Mouse (Mus musculus) heart, postnatal 25 days (tissue): ENCODE measurements at regions not wholly inside any gene's neighbourhood (a gene's known extent, or its start where the extent isn't known, plus 50 kb on each side); places are given as distances from the start of the nearest gene placed in this dataset.

Experiments
- DNase-seq: peaks from one replicate; pipeline ENCODE4 v3.0.0; 2022; ENCODE audit warnings: low spot score
- intact Hi-C: fragments of 180-260 bp; cut with DNase I; formaldehyde crosslinking; loops from one replicate; pipeline ENCODE4 v1.15.1; 2025

GRCm38 (mm10) chr7:72972397-72972796 is 402.9 kb upstream of the Rgma start:
- intact Hi-C loops, result no loop called here
- no peak for DNase-seq

- intact Hi-C loops, result no loop called here
- DNase-seq, result no peak
These were observed 401.5 kb upstream of the Rgma start for GRCm38 (mm10) chr7:72973771-72974170.

- no peak for DNase-seq
- intact Hi-C loops, result no loop called here
These were observed 400.9 kb upstream of the Rgma start for GRCm38 (mm10) chr7:72974384-72974783.

GRCm38 (mm10) chr7:72990559-72991429 is 384.5 kb upstream of the Rgma start:
- no peak for DNase-seq
- intact Hi-C loops, result no loop called here

GRCm38 (mm10) chr7:72998374-72998773 is 376.9 kb upstream of the Rgma start:
- peak; percentile 7 for DNase-seq
- intact Hi-C loops, result no loop called here

DNA sequence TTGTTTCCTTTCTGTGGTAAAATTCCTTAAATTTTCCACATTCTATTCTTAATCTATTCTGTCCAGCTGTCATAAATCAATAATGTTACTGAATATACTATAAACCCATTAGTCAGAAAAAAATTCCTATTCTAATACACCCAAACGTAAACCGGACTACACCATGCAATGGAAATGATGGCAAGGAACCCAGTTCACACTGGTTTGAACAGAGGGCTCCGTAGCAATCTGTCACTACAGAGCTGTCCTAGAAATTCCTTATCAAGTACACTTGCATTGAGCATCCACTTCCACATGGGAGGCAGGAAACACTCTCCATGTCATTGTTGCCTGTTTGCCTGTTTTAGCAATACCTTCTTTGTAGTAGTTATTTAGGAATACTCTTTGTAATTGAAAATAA is 356.2 kb upstream of the Rgma start:
- intact Hi-C loops, result no loop called here
- no peak for DNase-seq

DNA sequence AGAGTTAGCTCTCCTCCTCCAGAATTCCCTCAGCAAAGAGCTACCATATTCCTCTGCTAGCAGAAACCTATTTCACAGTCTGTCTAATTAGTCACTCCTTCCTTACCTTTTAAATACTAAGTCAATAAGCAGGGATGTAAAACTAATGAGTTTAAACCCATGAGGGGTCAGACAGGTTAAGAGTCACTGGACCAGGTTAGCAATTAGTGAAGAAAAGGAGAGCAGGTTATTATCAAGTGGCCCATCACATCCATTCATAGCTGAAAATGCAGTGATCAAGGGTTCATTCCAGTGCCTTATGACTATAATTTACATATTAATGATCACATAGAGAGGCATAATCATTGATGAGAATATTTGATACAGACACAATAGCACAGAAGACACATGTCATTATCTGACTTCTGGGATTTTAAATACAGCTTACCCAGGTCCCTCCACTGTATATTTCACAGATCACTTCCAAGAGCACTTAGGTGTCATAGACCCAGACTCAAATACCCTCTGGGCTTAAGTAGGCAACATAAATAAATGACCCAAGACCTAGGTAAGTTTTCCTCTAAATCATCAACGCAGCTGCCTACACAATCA is 355.4 kb upstream of the Rgma start:
- DNase-seq, result no peak
- intact Hi-C loops, result no loop called here

- intact Hi-C loops, result no loop called here
- no peak for DNase-seq
These were observed 353.5 kb upstream of the Rgma start for GRCm38 (mm10) chr7:73021786-73022185.

GRCm38 (mm10) chr7:73025640-73026039 is 349.7 kb upstream of the Rgma start:
- no peak for DNase-seq
- intact Hi-C loops, result loop anchor here (5.0 kb wide), 2 partner anchors 352 to 397 kb away; partner anchors contain the start of gene Rgma

- DNase-seq, result no peak
- intact Hi-C loops, result loop anchor here (5.0 kb wide), 2 partner anchors 348 to 393 kb away; partner anchors contain the start of gene Rgma
These were observed 346.4 kb upstream of the Rgma start for GRCm38 (mm10) chr7:73028952-73029351.

DNA sequence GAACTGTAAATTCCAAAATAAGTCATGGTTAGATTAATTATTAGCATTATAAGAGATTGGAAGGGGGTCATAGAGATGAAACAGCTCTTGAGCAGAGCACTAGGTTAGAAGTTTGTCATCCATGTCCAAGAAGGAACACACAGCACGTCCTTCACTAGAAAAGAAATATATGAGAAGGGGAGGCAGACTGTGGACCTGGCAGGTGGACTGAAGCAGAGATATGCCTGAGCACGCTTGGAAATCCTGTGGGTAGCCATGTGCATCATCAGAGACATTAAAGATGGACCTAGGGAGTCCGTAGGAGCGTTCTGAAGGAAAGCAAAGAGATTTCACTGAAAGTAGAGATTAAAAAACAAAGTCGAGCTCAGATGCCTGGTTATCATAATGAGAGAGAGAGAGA is 343.9 kb upstream of the Rgma start:
- intact Hi-C loops, result no loop called here
- no peak for DNase-seq

- intact Hi-C loops, result no loop called here
- no peak for DNase-seq
These were observed 342.9 kb upstream of the Rgma start for GRCm38 (mm10) chr7:73032316-73032980.

DNA sequence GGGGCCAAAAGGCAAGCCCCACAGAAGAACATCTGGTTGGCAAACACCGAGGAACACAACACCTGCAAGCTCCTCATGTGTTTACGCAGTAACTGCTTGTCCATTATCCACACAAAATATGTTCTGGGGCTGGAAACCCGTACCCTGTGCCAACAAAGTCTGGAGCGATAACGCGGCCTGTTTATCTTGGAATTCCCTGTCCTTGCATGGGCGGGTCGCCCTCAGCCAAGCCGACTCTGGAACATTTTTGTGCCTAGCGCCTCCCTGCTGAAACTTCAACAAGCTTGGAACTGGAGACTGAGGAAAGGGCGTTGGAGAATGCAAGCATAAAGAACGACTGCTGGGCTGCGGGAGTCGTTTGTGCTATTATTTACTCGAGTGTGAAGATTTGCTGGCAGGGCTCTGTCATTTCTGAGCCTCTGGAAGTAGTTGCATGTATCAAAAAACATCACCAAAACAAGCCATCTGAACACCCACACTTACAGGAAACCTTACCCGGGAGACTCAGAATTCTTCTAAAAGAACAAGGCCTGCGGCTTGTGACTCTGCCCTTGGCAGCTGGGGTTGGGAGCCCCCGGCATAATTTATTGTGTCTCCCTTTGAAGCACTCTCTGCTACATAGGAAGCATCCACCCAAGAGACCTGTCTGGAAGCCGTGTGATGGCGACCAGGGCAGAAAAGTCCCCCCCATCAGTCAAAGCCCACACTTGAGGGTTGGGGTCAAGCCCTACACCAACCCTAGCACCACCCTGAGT is 338.3 kb upstream of the Rgma start:
- intact Hi-C loops, result loop anchor here (5.0 kb wide), 1 partner anchor 240 kb away; no protein-coding TSS in a partner anchor
- DNase-seq, result peak; percentile 84

DNA sequence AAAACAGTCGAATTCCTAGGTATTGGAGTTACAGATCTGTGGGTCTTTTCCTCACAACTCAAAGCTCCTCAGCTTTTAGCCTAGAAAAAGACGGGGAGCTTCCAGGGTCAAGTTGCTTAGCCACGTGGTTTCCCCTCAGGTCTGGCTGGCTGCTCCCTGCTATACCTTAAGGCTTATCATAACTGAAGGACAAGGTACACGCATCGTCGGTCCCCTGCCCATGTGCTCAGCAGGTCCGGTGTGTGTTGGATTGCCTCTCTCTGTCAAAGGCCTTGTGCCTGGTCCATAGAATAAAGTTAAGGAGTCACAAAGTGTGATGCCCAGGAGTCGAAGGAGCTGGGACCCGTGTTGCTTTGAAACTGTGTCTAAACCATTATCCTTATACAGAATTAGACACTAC is 337.7 kb upstream of the Rgma start:
- no peak for DNase-seq
- intact Hi-C loops, result loop anchor here (5.0 kb wide), 1 partner anchor 240 kb away; no protein-coding TSS in a partner anchor

GRCm38 (mm10) chr7:73039921-73040320 is 335.4 kb upstream of the Rgma start:
- no peak for DNase-seq

DNA sequence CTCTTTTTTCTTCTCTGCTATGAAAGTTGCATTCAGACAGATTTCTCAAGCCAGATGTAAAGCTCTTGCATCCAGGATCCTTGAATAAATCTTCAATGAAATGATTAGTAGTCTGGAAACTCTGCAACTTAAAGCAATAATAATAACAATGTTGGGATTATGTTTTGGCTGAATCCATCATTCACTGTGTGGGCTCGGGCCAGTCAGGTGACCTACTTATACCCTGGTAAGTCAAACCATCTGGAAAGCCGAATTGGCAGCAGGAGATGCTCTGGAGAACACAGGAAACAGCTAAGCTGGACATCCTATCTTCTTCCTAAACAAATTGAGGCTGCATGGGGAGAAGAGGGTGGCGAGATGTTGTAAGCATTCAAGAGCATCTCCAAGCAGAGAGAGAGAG is 331.0 kb upstream of the Rgma start:
- intact Hi-C loops, result loop anchor here (5.0 kb wide), 1 partner anchor 73 kb away; no protein-coding TSS in a partner anchor
- DNase-seq, result no peak

More at GRCm38 (mm10) chr7:73039921-73040320, 335.4 kb upstream of the Rgma start:
- intact Hi-C loops, result loop anchor here (5.0 kb wide), 2 partner anchors 77 to 237 kb away; no protein-coding TSS in a partner anchor

GRCm38 (mm10) chr7:73055891-73056290 is 319.4 kb upstream of the Rgma start:
- intact Hi-C loops, result no loop called here
- DNase-seq, result no peak

DNA sequence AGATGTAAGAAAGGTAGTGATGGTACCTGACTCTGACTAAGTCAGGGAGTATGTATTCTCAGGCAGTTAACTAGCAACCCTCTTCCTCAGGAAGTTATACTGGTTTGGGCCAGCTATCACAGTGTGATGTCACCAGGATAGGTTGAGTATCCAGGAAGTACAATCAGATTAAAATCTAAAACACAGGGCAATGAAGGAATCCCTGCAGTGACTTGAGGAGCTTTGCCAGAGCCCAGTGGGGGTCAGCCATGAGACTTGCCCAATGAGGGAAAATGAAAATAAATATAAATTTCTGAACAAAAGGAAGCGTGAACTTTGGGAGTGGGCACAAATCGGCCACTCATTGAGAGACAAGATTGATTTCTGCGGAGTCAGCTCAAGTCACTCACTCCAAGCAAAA is 311.8 kb upstream of the Rgma start:
- intact Hi-C loops, result no loop called here
- DNase-seq, result no peak

- intact Hi-C loops, result no loop called here
- no peak for DNase-seq
These were observed 306.8 kb upstream of the Rgma start for GRCm38 (mm10) chr7:73068534-73068933.

GRCm38 (mm10) chr7:73069352-73069751 is 306.0 kb upstream of the Rgma start:
- intact Hi-C loops, result no loop called here
- no peak for DNase-seq
